Mouse (Mus musculus) kidney, adult 2 months (tissue): ENCODE measurements around the gene Spag8.

Experiments used
- CTCF ChIP-seq: fragments of 200-500 bp; conservative IDR thresholded peaks from 2 replicates; pipeline ENCODE4 v1.5.1; 2011; ENCODE audit warnings: low read depth, mild to moderate bottlenecking, control low read depth, low read length, moderate library complexity, mixed read lengths; ENCODE audit not compliant: insufficient read depth, insufficient read length
- POLR2A ChIP-seq: fragments of 200-500 bp; IDR thresholded peaks from one replicate; pipeline ENCODE4 v1.6.1; 2011; ENCODE audit warnings: low read depth, low read length, control low read depth

- TF ChIP-seq POLR2A, result no peak
- TF ChIP-seq CTCF, result no peak
Observed at GRCm38 (mm10) chr4:43657146-43657545, 3.8 kb upstream of the Spag8 start.
